Comparison of ENCODE assay signal across 35 mouse cellular contexts in genomic region chr13:24431593-24431992, GRCm38 (mm10).
"Had no signal": no experiment of that assay in that cellular context is flagged by ENCODE, and none has a peak within 500 bp of the region (broad histone marks: within the 10 kb centered on the region; RNA-seq: fewer than 3 reads in every experiment).

No protein-coding gene starts in this region.

- H3K4me1 ChIP-seq: hindbrain, embryonic 10.5 days; hindbrain, embryonic 12.5 days; hindbrain, embryonic 13.5 days; hindbrain, embryonic 15.5 days; intestine, embryonic 15.5 days; kidney, embryonic 15.5 days had no signal

- H3K27me3 ChIP-seq: heart, embryonic 12.5 days; heart, embryonic 13.5 days; heart, embryonic 15.5 days; hindbrain, embryonic 12.5 days; hindbrain, embryonic 13.5 days; hindbrain, embryonic 15.5 days; intestine, embryonic 15.5 days; kidney, embryonic 15.5 days had no signal

- DNase-seq: heart, postnatal 10 days; heart, postnatal 14 days; heart, postnatal 36 days; heart, postnatal 4 days; kidney, adult 11 months; kidney, adult 18-20 months; kidney, adult 2 months; kidney, adult 8-10 months; kidney, adult 9 months; kidney, postnatal 10 days; kidney, postnatal 14 days; kidney, postnatal 25 days; kidney, postnatal 36 days; kidney, postnatal 4 days; layer of hippocampus, adult 9-11 months; layer of hippocampus, postnatal 36 days had no signal

- H3K36me3 ChIP-seq: heart, embryonic 10.5 days; heart, embryonic 12.5 days; heart, embryonic 13.5 days; heart, embryonic 15.5 days; hindbrain, embryonic 10.5 days; hindbrain, embryonic 12.5 days; hindbrain, embryonic 13.5 days; hindbrain, embryonic 15.5 days; intestine, embryonic 15.5 days; kidney, embryonic 15.5 days had no signal

- ATAC-seq: hindbrain, embryonic 16.5 days; hindbrain, postnatal 0 days; inflammation-experienced regulatory T-cells, adult 6 months; intestine, embryonic 15.5 days; intestine, embryonic 16.5 days; intestine, postnatal 0 days had no signal

- H3K4me2 ChIP-seq: heart, embryonic 11.5 days; heart, embryonic 12.5 days; heart, embryonic 13.5 days; heart, embryonic 15.5 days; hindbrain, embryonic 12.5 days; hindbrain, embryonic 13.5 days; hindbrain, embryonic 14.5 days; hindbrain, embryonic 15.5 days; intestine, embryonic 15.5 days; kidney, embryonic 15.5 days had no signal

- H3K9me3 ChIP-seq: heart, embryonic 10.5 days; heart, embryonic 12.5 days; heart, embryonic 13.5 days; heart, embryonic 15.5 days; hindbrain, embryonic 10.5 days; hindbrain, embryonic 12.5 days; hindbrain, embryonic 13.5 days; hindbrain, embryonic 15.5 days; intestine, embryonic 15.5 days; kidney, embryonic 15.5 days had no signal

- H3K4me3 ChIP-seq: heart, embryonic 10.5 days; heart, embryonic 12.5 days; heart, embryonic 13.5 days; heart, embryonic 15.5 days; hindbrain, embryonic 10.5 days; hindbrain, embryonic 12.5 days; hindbrain, embryonic 13.5 days; hindbrain, embryonic 15.5 days; intestine, embryonic 15.5 days; kidney, embryonic 15.5 days; layer of hippocampus, adult 2 months had no signal

- H3K9ac ChIP-seq: heart, embryonic 12.5 days; heart, embryonic 13.5 days; heart, embryonic 15.5 days; hindbrain, embryonic 12.5 days; hindbrain, embryonic 13.5 days; hindbrain, embryonic 14.5 days; hindbrain, embryonic 15.5 days; intestine, embryonic 15.5 days; kidney, embryonic 15.5 days had no signal

- H3K27ac ChIP-seq: heart, embryonic 10.5 days; hindbrain, embryonic 10.5 days; hindbrain, embryonic 12.5 days; hindbrain, embryonic 13.5 days; hindbrain, embryonic 14.5 days; hindbrain, embryonic 15.5 days; hindbrain, postnatal 0 days; intestine, embryonic 15.5 days; kidney, embryonic 15.5 days; kidney, postnatal 0 days; layer of hippocampus, adult 2 months had no signal
